Mouse (Mus musculus): ENCODE measurements around the gene Zfp53.

DNA sequence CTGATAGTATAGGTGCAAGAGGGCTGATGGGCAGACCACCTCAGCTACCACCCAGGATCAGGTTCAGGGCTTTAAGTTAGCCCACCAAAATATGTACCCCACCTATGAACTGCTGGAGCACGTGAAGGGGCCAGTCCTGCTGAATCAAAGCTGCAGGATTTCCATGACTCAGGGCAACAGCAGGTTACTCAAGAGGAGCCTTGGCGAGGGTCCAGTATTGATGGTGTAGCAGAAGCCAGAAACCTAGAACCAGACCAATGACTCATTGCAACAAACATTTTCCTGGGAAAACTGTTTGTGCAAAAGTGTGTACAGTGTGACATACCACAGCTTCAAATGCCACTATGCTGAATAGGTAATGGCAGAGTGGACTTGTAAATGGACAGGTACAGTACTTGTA is 69.0 kb downstream of the Zfp53 start:
- TF ChIP-seq POLR2A (IDR thresholded peaks at IDR 0.05; ENCODE audit: borderline replicate concordance, extremely low read depth, low read depth, low read length) (no peak), CTCF (IDR thresholded peaks at IDR 0.05; ENCODE audit: insufficient read depth, low read length) (no peak)
